Mouse (Mus musculus): ENCODE measurements around the gene Gm9046.
"Not testable (repeated sequence)": the region's sequence is repeated elsewhere in the genome, so short reads cannot be mapped to it uniquely, and the experiment has no call there.

The Gm9046 gene

GRCm38 (mm10) chr10:118343155-118343554, at the start of gene Gm9046:
Gene Gm9046 (minus strand): TSS chr10:118343255.
- DNase-seq (ENCODE audit: low spot score in 2 of 2): not testable (repeated sequence)

GRCm38 (mm10) chr10:118370443-118370842, 27.4 kb upstream of the Gm9046 start:
- peak; percentile 67 to 85 for DNase-seq (ENCODE audit: low spot score in 2 of 2)

- peak in 1 of 2 experiments; percentile 60 for DNase-seq (ENCODE audit: low spot score in 2 of 2)
Observed at GRCm38 (mm10) chr10:118369518-118369917, 26.5 kb upstream of the Gm9046 start.

- not testable (repeated sequence) for DNase-seq (ENCODE audit: low spot score in 2 of 2)
Observed at GRCm38 (mm10) chr10:118354005-118354404, 10.9 kb upstream of the Gm9046 start, which contains the start of gene Gm9049. Gene Gm9049 (minus strand): TSS chr10:118354105.

GRCm38 (mm10) chr10:118348579-118348978, 5.5 kb upstream of the Gm9046 start, which contains the start of gene Gm9048:
Gene Gm9048 (minus strand): TSS chr10:118348679.
- not testable (repeated sequence) for DNase-seq (ENCODE audit: low spot score in 2 of 2)

- DNase-seq (ENCODE audit: low spot score in 2 of 2): not testable (repeated sequence)
Observed at GRCm38 (mm10) chr10:118337731-118338130, 5.3 kb downstream of the Gm9046 start, which contains the start of gene Gm9045. Gene Gm9045 (minus strand): TSS chr10:118337831.

- not testable (repeated sequence) for DNase-seq (ENCODE audit: low spot score in 2 of 2)
Observed at GRCm38 (mm10) chr10:118332308-118332707, 10.7 kb downstream of the Gm9046 start, which contains the start of gene Gm9044. Gene Gm9044 (minus strand): TSS chr10:118332408.

GRCm38 (mm10) chr10:118326869-118327268, 16.2 kb downstream of the Gm9046 start, which contains the start of gene Gm9040:
Gene Gm9040 (minus strand): TSS chr10:118326969.
- not testable (repeated sequence) for DNase-seq (ENCODE audit: low spot score in 2 of 2)

GRCm38 (mm10) chr10:118319024-118319423, 24.0 kb downstream of the Gm9046 start:
- no peak for DNase-seq (ENCODE audit: low spot score in 2 of 2)

GRCm38 (mm10) chr10:118302133-118302532, 40.9 kb downstream of the Gm9046 start:
- not testable (repeated sequence) for DNase-seq (ENCODE audit: low spot score in 2 of 2)

- DNase-seq (ENCODE audit: low spot score in 2 of 2): no peak
Observed at GRCm38 (mm10) chr10:118294938-118295337, 48.1 kb downstream of the Gm9046 start, which contains the start of gene Iltifb. Gene Iltifb (minus strand): TSS chr10:118295038.
